Mouse (Mus musculus): ENCODE measurements at regions not wholly inside any gene's neighbourhood (a gene's known extent, or its start where the extent isn't known, plus 50 kb on each side); places are given as distances from the start of the nearest gene placed in this dataset.

DNA sequence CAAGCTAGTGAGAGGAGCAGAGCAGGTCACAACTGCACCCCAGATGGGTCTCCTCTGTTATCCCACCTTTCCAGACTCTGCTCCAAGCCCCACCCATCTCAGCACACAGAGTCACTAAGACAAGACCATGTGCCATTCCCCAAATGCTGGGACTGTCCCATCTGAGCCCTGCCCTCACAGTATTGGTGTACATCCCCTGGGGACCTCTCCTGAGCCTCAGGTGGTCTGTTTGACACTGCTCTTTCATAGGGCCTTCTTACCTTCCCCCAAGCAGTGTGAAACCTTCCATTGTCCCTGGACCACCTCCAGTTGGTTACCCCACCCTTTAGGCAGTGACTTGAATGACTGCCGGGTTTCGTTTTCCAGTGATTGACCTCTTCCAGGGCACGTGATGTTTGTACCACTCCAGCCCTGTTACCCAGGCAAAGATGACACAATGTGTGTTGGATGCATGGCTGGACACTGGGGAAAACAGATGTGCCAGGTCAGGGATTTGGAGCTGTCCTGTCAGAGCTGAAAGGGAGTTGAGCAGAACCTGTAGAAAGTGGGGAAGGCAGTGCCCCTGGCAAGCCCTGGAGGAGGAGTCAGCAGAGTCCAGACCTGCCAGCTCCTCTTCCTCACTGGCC, 219.5 kb upstream of the Zmiz1 start:
- TF ChIP-seq CTCF (IDR thresholded peaks at IDR 0.05; ENCODE audit: insufficient read depth, low read depth, low read length) (no peak), POLR2A (IDR thresholded peaks at IDR 0.05; ENCODE audit: insufficient read depth, low read depth, low read length) (no peak)

All from olfactory bulb, adult 2 months (tissue).